Mouse (Mus musculus) heart, embryonic 11.5 days (tissue): ENCODE measurements at regions not wholly inside any gene's neighbourhood (a gene's known extent, or its start where the extent isn't known, plus 50 kb on each side); places are given as distances from the start of the nearest gene placed in this dataset.
"Not testable (repeated sequence)": the region's sequence is repeated elsewhere in the genome, so short reads cannot be mapped to it uniquely, and the experiment has no call there.

ENCODE experiments used
- ATAC-seq: fragments of 200-750 bp; cut with Nextera tagmentation; replicated peaks from 2 replicates; pipeline ENCODE4 v1.8.0; 2017; ENCODE audit warnings: moderate library complexity; ENCODE audit not compliant: insufficient number of reproducible peaks, low FRiP score, low TSS enrichment
- H3K27ac ChIP-seq: fragments of 300-500 bp; sonication (generic); 2 replicates; pipeline ENCODE4 v1.5.1; 2014; ENCODE audit warnings: mild to moderate bottlenecking, low read depth, low read length
- H3K27me3 ChIP-seq: fragments of 300-500 bp; sonication (generic); 2 replicates; pipeline ENCODE4 v1.6.1; 2014; ENCODE audit warnings: mild to moderate bottlenecking, low read length, mixed read lengths; ENCODE audit not compliant: control insufficient read depth, insufficient read depth
- H3K36me3 ChIP-seq: fragments of 300-500 bp; sonication (generic); 2 replicates; pipeline ENCODE4 v1.6.1; 2014; ENCODE audit warnings: mild to moderate bottlenecking, low read length, moderate library complexity, mixed read lengths; ENCODE audit not compliant: control insufficient read depth, insufficient read depth
- H3K4me1 ChIP-seq: fragments of 300-500 bp; sonication (generic); 2 replicates; pipeline ENCODE4 v1.6.1; 2014; ENCODE audit warnings: low read length; ENCODE audit not compliant: control insufficient read depth, insufficient read depth
- H3K4me2 ChIP-seq: fragments of 300-500 bp; sonication (generic); 2 replicates; pipeline ENCODE4 v1.6.1; 2014; ENCODE audit warnings: mild to moderate bottlenecking, moderate library complexity
- H3K4me3 ChIP-seq: fragments of 300-500 bp; sonication (generic); 2 replicates; pipeline ENCODE4 v1.5.1; 2014; ENCODE audit warnings: low read depth, low read length
- H3K9ac ChIP-seq: fragments of 300-500 bp; sonication (generic); 2 replicates; pipeline ENCODE4 v1.6.1; 2014; ENCODE audit warnings: mild to moderate bottlenecking, low read depth, low read length, moderate library complexity
- H3K9me3 ChIP-seq: fragments of 300-500 bp; sonication (generic); replicated peaks from 2 replicates; pipeline ENCODE4 v1.6.1; 2016; ENCODE audit warnings: low read length; ENCODE audit not compliant: control insufficient read depth
- WGBS: fragments of 180-500 bp; shearing (Covaris S2); extraction: QIAGEN DNeasy Blood & Tissue Kit; methylation state at CpG from one replicate; pipeline ENCODE4 v1.1.7; 2014; ENCODE audit not compliant: insufficient replicate concordance; 5-methylcytosine and 5-hydroxymethylcytosine counted together

DNA sequence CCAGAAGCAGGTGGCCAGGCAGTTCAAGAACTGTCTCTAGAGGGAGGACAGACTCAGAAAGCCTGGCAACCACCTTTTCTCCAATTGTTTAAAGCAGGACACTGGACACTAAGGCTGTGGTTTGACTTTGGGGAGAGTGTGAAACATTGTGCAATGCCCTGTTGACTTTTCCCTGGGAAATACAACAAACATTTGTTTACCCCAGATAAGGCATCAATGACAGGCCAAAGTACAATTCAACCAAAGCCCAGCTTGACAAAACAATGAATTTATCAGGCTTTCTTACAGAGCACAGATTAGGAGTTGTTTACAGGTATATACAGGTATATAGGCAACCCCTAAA, 135.3 kb upstream of the Plxna2 start:
- no peaks in the 10 kb centered on the region for H3K36me3 ChIP-seq
- H3K27me3 ChIP-seq: no peaks in the 10 kb centered on the region
- no peak overlapping the region for H3K9ac ChIP-seq
- H3K27ac ChIP-seq: no peak overlapping the region
- no peak overlapping the region for H3K4me3 ChIP-seq
- no peak overlapping the region for H3K4me2 ChIP-seq
- no peak for ATAC-seq
- no peaks in the 10 kb centered on the region for H3K9me3 ChIP-seq
- peaks cover 5% of the 10 kb centered on the region; the same call in 1 of the 2 replicates for H3K4me1 ChIP-seq

DNA sequence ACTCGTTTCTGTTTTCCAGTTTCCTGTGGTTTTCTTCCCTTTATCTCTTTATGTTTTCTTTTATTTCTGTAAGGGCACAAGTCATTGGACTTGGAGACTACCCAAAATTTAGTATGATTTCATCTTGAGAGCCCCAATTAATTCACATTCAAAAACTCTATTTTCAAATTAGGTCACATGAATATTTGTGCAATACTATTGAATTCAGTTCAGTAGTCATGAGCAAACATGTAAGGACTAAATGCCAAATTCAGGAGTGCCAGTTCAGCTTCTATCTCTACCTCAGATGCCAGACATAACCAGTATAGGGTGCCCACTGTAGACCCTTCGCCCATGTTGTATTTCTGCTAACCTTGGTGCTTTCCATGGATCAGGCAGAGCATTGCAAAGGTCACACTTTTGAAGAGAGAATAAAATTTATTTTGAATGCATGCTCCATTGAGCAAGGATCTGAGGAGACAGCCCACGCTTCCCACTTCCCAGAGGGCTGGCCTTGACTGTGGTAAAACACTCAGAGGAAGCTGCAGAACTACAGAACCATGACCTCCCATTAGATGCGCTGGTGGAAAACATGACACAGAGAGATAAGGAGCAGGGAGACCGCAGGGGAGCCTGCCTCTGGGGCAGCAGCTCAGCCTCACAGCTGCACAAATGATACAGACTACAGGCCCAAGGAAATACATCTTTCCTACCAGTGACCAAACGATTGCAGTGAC, 135.9 kb upstream of the Plxna2 start:
- no peaks in the 10 kb centered on the region for H3K36me3 ChIP-seq
- H3K9me3 ChIP-seq: no peaks in the 10 kb centered on the region
- H3K9ac ChIP-seq: no peak overlapping the region
- ATAC-seq: no peak; the same call in 1 of the 2 replicates
- peaks cover 5% of the 10 kb centered on the region; the same call in 1 of the 2 replicates for H3K4me1 ChIP-seq
- no peaks in the 10 kb centered on the region for H3K27me3 ChIP-seq
- H3K4me3 ChIP-seq: no peak overlapping the region
- 38% methylated on average over 6 of the region's 6 CpGs for WGBS
- no peak overlapping the region for H3K27ac ChIP-seq
- no peak overlapping the region for H3K4me2 ChIP-seq

DNA sequence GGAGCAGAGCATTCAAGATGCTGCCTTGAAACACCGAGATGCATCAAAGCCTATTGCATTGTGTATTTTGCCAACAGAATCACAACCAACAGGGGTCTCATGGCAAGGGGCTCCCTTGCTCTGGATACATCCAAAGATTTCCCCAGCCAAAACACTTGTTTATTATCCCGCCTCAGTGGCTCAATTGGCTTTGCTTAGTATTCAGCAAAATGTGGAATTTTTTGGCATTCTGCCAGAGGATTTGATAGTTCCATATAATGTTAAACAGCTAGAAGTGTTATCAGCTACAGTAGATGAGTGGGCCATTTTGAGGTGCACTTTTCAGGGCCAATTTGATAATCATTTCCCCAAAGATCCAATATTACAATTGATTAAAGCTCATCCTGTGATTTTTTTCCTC, 146.7 kb upstream of the Plxna2 start:
- not testable (repeated sequence) for ATAC-seq, H3K4me1 ChIP-seq, H3K36me3 ChIP-seq, H3K27ac ChIP-seq, H3K9me3 ChIP-seq, H3K9ac ChIP-seq, H3K4me2 ChIP-seq, H3K4me3 ChIP-seq, H3K27me3 ChIP-seq
- WGBS: 87% methylated on average over 2 of the region's 2 CpGs

- whole genome bisulfite sequencing: 76% methylated on average over 1 of the region's 1 CpGs
- Histone ChIP-seq H3K9me3 (no peaks in the 10 kb centered on the region), H3K4me3 (no peak overlapping the region), H3K27ac (no peak overlapping the region), H3K9ac (no peak overlapping the region), H3K27me3 (no peaks in the 10 kb centered on the region), H3K36me3 (no peaks in the 10 kb centered on the region), H3K4me2 (no peak overlapping the region), H3K4me1 (no peaks in the 10 kb centered on the region)
- ATAC-seq: no peak
Observed at GRCm38 (mm10) chr1:194452480-194452879, 165.5 kb upstream of the Plxna2 start.

DNA sequence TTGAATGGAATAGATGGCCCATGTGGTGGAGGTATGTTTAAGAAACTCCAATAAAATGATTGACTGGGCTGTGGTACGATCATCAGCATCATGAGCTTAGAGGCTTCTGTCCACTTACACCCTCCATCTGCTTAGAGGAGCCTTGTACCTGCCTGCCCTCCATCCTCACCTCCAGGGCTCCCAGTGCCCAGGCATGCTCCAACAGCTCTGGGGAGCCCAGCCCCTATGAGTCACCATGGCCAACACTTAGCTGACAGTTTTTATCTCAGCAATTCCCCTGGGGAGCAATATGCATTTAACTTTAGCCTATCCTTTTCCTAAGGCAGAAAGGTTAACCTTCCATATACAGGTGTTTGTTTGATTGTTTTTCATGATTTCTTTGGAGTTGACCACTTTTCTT, 174.3 kb upstream of the Plxna2 start:
- Histone ChIP-seq H3K27me3 (no peaks in the 10 kb centered on the region), H3K36me3 (no peaks in the 10 kb centered on the region), H3K27ac (no peak overlapping the region), H3K9ac (no peak overlapping the region), H3K4me3 (no peak overlapping the region), H3K4me2 (no peak overlapping the region), H3K9me3 (no peaks in the 10 kb centered on the region), H3K4me1 (no peaks in the 10 kb centered on the region)
- no peak for ATAC-seq
- WGBS: 74% methylated on average over 1 of the region's 1 CpGs

- WGBS: 70% methylated on average over 5 of the region's 5 CpGs
- no peak for ATAC-seq
Observed at GRCm38 (mm10) chr1:194437301-194437700, 180.7 kb upstream of the Plxna2 start.

GRCm38 (mm10) chr1:194435060-194435459, 183.0 kb upstream of the Plxna2 start:
- H3K27ac ChIP-seq: no peak overlapping the region
- H3K4me1 ChIP-seq: no peaks in the 10 kb centered on the region
- no peak overlapping the region for H3K4me3 ChIP-seq
- ATAC-seq: no peak
- no peak overlapping the region for H3K9ac ChIP-seq
- no peaks in the 10 kb centered on the region for H3K27me3 ChIP-seq
- no peaks in the 10 kb centered on the region for H3K9me3 ChIP-seq
- 77% methylated on average over 3 of the region's 3 CpGs for WGBS
- no peak overlapping the region for H3K4me2 ChIP-seq
- no peaks in the 10 kb centered on the region for H3K36me3 ChIP-seq

More at GRCm38 (mm10) chr1:194437301-194437700, 180.7 kb upstream of the Plxna2 start:
- H3K27ac ChIP-seq: no peak overlapping the region
- H3K27me3 ChIP-seq: no peaks in the 10 kb centered on the region
- no peak overlapping the region for H3K9ac ChIP-seq
- no peak overlapping the region for H3K4me3 ChIP-seq
- no peak overlapping the region for H3K4me2 ChIP-seq
- H3K9me3 ChIP-seq: no peaks in the 10 kb centered on the region
- H3K4me1 ChIP-seq: no peaks in the 10 kb centered on the region
- H3K36me3 ChIP-seq: no peaks in the 10 kb centered on the region

- H3K4me3 ChIP-seq: no peak overlapping the region
- 69% methylated on average over 3 of the region's 3 CpGs for WGBS
- H3K9ac ChIP-seq: no peak overlapping the region
- no peaks in the 10 kb centered on the region for H3K4me1 ChIP-seq
- ATAC-seq: no peak
- no peaks in the 10 kb centered on the region for H3K27me3 ChIP-seq
- H3K36me3 ChIP-seq: no peaks in the 10 kb centered on the region
- no peaks in the 10 kb centered on the region for H3K9me3 ChIP-seq
- H3K27ac ChIP-seq: no peak overlapping the region
- no peak overlapping the region for H3K4me2 ChIP-seq
Observed at GRCm38 (mm10) chr1:194428586-194428985, 189.4 kb upstream of the Plxna2 start.

- H3K4me2 ChIP-seq: no peak overlapping the region
- H3K9ac ChIP-seq: no peak overlapping the region
- no peak for ATAC-seq
- no peak overlapping the region for H3K4me3 ChIP-seq
- no peaks in the 10 kb centered on the region for H3K27me3 ChIP-seq
- 75% methylated on average over 6 of the region's 6 CpGs for WGBS
- H3K36me3 ChIP-seq: no peaks in the 10 kb centered on the region
- no peak overlapping the region for H3K27ac ChIP-seq
- no peaks in the 10 kb centered on the region for H3K4me1 ChIP-seq
- H3K9me3 ChIP-seq: no peaks in the 10 kb centered on the region
Observed at GRCm38 (mm10) chr1:194426293-194426692, 191.7 kb upstream of the Plxna2 start.
